Mouse (Mus musculus) WW6 (cell line): ENCODE measurements around the gene Gm20547.
"Not testable (repeated sequence)": the region's sequence is repeated elsewhere in the genome, so short reads cannot be mapped to it uniquely, and the experiment has no call there.

ENCODE experiments used
- DNase-seq: peaks from one replicate; pipeline ENCODE4 v3.0.0-alpha.2; 2013; ENCODE audit warnings: low read depth, low spot score

Gene Gm20547

DNA sequence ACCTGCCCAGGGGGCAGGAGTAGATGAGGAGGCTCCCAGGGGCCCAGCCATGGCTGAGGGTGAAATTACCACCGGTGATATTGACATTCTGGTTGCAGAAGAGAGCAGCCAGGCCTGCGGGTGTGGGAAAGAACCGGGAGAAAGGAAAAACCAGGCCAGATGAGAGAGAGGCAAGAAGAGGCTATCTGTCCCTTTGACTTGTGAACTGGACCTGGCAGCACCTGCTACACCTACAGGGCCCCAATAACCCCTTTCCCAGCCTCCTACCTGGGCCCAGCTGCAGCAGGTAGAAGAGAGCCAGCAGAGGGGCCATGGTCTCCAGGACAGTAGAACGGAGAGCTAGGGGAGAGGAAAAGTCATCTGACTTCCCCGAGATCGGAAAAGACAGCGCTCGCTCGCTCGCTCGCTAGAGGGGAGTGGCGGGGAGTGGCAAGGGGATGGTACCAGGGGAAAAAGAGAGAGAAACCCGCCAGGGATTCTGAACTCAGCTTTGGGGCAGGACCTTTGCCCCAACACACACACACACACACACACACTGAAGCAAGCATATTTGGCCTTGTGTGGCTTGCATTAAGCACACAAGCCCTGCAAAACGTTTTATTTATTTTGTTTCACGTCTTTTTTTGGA is at the start of gene Gm20547:
TSS of gene Gm20547 (minus strand) at position 360 of the 628 bp plus-strand sequence.
- no peak for DNase-seq

DNA sequence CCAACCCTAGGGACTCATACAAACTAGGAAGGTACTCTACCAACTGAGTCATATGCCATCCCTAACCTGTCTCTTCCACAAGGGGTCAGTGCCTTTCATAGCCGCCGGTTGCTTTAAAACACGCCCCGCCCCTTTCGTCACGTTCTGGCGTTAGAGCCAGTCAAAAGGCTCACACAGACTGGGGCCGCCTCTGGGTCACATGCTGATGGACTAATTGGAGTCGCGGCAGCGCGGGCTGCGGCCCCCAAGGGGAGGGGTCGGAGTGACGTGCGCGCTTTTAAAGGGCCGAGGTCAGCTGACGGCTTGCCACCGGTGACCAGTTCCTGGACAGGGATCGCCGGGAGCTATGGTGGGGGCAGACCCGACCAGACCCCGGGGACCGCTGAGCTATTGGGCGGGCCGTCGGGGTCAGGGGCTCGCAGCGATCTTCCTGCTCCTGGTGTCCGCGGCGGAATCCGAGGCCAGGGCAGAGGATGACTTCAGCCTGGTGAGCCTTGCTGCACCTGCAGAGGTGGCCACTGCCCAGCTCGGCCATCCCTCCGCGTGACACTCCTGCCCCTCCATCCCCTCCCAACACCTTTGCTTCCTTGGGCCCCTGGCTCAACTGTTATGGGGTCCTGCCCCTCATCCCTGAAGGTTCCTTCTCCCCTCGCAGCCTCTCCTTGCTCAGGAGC is 49.4 kb upstream of the Gm20547 start, which contains the start of gene Neu1:
TSS of gene Neu1 (plus strand) at position 193 of the 674 bp plus-strand sequence.
- DNase-seq: peak; percentile 92

DNA sequence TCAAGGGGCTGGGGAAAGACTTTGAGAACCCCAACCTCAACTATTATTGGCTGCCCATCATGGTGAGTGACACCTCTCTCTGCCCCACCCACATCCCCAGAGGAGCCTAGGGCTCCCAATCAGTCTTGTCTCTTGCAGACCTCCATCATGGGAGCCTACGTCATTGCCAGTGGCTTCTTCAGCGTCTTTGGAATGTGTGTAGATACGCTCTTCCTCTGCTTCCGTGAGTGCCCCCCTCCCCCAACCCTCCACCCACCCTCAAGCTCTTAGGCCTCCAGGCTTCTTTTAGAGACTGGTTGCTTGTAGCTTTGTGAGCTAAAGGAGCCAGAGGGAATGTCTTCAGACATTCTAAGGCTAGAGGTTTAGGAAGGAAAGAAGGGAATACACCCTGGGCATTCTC is 47.0 kb upstream of the Gm20547 start:
- DNase-seq: no peak

DNA sequence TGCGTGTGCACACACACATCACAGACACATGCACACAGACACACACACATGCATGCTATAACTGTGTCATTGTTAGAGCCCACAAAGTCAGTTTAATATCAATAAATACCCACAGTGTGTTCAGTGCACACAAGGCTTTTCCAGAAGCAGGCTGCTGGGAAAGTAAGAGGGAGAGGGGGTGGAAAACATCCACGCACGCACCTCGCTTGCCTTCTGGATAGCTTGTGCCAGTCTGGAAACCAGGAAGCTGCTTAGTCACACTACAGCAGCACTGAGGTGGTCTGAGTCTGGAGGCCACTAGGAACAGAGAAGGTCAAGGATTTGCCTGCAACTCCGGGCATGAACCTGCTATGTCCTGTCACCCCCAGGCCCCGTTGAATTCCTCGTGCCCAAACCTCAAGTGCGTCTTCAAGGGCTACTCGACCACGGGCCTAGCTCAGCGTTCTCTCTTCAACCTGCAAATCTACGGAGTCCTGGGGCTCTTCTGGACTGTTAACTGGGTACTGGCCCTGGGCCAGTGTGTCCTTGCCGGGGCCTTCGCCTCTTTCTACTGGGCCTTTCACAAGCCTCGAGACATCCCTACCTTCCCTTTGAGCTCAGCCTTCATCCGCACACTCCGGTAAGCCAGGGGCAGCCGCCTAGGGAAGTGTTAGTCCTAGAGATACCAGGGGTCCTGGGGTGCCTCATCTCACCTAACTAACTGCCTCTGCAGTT is 45.6 kb upstream of the Gm20547 start:
- no peak for DNase-seq

DNA sequence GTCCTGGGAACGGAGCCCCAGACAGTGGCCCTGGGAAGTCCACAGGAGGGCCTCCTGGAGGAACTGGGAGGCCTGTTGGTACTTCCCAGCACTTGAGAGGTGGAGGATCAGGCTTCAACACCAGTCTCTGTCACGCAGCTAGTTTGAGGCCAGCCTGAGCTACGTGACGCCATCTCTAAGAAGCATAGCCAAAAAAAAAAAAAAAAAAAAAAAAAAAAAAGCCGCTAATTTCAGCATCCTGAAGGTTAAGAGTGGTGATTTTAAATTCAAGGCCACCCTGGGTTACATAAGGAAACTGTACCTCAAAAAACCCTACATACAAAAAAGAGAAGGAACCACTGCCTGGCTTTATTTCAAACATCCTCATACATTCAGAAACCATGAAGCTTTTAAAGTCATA is 42.4 kb upstream of the Gm20547 start:
- DNase-seq: no peak

DNA sequence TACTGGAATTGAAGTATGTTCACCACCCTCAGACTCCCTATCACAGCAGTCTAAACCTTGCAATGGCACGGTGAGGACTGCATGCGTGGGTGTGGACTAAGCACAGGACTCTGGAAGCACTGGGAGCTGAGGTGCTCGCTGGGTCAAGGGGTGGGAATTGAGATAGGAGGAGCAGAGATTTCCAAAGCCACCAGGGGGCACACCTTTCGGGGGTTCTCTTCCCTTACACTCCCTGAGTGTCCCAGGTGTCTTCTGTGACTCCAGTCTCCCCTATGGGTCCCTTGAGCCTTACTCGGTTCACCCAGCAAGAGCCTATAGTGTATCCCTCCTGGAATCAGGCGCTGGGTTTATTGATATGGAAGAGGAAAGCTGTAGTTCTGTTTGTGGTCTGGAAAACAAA is 41.1 kb upstream of the Gm20547 start:
- no peak for DNase-seq

DNA sequence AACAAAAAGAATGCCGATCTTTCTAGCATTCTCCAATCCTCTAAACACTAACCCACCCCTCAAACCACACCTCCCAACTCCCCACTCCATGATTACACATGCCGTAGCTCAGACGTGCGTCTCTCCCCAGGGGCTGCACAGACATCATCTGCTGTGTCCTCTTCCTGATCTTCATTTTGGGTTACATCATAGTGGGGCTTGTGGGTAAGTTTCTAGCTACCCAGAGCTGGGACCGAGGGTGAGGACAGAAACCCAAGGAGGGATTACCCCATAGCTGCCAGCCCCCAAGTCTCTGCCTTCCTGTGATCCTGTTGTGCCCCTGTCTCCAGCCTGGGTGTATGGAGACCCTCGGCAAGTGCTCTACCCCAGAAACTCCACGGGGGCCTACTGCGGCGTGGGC is 35.3 kb upstream of the Gm20547 start:
- no peak for DNase-seq

DNA sequence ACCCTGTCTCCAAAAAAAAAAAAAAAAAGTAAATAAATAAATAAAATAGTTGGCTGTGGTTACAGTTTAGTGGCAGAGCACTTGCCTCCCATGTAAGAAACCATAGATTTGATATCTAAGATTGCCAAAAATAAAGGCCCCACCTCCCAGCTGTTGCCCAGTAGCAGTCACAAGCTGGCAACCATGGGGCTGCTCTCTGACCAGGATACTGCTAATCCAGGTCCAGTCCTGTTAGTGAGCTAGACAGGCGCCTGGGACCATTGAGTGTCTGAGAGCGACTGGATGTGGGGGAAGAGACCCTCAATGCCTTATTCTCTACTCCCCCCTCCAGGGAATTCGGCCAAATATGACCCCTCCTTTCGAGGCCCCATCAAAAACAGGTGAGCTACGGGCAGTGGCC is 34.5 kb upstream of the Gm20547 start:
- DNase-seq: no peak

DNA sequence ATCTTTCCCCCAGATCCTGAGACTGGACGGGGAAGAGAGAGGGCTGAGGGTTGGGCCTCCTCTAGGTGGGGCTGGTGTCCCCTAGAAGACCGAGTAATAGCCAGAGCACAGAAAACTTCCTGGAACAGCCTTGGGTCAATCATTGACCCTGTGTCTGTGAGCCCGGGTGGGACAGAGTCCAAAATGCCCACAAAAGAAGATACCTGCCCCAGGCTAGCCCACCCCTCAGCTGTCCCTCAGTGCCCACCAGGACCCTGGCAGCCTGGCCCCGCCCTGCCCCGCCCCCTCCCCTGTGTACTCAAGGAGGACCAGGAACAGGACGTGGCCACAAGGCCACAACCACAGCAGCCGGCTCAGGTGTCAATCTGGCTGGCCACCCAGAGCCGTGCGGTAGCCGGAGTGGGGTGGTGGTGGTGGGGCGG is 33.6 kb upstream of the Gm20547 start:
- DNase-seq: no peak

DNA sequence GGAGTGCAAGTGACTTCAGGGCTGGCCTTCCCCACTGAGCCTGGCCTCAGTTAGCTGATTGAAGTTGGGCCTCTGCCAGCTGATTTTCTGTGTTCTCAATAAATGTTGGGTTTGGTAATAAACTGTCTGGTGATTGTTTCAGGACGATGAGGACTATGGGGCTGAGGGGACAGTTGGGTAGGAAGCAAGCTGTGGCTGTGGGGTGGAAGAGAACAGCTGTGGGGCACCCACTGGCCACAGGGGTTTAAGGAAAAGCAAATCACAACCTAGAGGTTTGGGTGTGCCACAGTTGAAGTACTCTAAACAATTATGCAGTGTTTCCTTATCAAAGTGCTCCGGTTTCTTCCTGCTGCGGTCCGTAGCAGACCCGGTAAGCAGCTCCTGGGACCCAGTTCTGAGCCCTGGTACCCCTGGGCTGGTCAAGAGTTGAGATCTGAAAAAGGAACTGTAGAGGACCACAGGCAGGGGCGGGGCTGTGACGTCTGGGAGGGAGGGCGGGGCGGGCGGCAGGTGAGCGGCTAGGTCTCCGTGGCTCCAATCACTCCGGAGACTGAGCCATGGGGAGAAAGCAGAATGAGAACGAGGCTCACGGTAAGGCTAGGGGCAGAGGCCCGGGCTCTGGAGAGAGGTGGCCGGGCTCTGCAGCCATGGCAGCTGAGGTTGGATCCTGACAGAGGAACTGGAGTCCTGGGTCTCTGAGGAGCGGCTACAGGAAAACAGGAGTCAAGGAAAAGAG is 32.3 kb upstream of the Gm20547 start, which contains the start of gene Slc44a4:
TSS of gene Slc44a4 (plus strand) at position 537 of the 736 bp plus-strand sequence.
- DNase-seq: no peak

DNA sequence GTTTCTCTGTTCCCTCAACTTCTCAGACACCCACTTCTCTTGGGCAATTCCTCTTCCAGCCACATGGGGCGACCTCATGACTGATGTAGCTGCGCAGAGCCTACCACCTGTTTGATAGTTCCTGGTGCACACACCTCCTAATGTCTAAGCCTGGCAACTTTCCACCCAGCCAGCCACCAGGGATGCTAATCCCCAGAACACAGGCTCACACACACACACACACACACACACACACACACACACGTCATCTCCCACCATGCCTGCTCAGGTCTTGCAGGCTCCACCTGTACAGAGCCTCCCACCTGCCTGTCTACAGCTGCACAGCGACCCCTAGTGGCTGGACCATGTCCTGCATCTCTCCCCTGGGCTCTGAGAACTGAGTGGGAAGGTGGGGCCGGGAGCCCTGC is 30.1 kb upstream of the Gm20547 start:
- no peak for DNase-seq

DNA sequence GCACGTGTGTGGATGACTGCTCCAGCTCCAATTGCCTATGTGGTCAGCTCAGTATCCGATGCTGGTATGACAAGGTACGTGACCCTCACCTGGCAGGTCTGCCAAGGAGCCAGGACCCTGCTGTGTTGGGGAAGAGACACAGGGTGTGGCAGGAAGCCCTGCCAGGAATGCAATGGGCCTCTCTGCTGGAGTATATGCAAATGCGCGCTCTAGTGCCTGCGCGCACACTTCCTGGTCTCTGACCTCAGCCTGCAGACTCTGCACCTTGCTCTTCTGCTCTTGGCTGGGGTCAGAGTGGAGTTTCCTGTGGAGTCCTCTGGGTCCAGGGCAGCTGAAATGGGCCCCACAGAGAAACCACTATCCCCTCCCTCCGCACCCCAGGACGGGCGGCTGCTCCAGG is 29.1 kb upstream of the Gm20547 start:
- no peak for DNase-seq

DNA sequence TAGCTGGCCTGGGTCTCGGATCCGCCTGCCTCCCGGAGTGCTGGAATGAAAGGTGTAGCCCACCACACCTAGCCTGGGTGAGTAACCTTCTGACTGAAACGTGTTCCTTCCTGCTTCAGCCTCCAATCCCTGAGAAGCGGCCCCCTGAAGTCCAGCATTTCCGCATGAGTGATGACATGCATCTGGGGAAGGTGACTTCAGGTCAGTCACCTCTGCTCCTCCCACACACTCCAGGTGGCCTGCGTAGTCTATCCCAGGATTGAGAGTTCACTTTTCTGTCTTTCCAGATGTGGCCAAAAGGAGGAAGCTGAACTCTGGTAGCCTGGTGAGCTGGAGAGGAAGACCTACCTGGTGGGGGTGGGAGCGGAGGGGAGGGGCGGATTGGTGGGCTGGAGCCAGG is 21.1 kb upstream of the Gm20547 start:
- DNase-seq: no peak

DNA sequence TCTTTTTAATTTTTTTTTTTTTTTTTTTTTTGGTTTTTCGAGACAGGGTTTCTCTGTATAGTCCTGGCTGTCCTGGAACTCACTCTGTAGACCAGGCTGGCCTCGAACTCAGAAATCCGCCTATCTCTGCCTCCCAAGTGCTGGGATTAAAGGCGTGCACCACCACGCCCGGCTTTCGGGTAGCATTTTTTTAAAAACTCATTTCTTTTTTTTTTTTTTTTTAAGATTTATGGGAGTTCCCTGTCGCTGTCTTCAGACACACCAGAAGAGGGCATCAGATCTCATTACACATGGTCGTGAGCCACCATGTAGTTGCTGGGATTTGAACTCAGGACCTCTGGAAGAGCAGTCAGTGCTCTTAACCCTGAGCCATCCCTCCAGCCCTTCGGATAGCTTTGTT is 20.1 kb upstream of the Gm20547 start:
- DNase-seq: not testable (repeated sequence)

DNA sequence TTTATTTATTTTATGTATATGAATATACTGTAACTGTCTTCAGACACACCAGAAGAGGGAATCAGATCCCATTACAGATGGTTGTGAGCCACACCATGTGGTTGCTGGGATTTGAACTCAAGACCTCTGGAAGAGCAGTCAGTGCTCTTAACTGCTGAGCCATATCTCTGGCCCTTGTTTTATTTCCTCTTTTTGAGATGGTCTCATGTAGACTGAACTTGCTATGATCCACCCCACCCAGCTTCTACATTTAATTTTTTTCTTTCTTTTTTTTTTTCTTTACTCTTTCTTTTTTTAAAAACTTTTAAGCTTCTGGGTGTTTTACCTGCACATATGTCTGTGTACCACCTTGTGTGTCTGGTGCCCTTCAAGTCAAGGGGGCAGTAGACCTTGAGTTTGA is 19.0 kb upstream of the Gm20547 start:
- DNase-seq: not testable (repeated sequence)

DNA sequence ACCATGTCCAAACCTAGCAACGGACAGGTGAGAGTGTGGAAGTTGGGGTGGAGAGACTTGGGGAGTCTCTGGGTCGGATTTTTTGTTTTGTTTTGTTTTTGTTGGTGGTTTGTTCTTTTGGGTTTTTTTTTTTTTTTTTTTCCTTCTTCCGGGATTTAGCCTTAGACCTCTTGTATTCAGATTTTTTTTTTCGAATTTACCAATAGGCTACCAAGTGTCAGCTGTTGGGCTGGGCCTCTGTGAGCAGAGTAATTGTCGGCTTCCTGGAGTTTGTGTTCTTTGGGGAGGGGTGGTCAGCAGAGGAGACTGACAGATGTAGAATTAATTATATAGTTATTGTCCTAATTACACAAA is 18.0 kb upstream of the Gm20547 start:
- no peak for DNase-seq

DNA sequence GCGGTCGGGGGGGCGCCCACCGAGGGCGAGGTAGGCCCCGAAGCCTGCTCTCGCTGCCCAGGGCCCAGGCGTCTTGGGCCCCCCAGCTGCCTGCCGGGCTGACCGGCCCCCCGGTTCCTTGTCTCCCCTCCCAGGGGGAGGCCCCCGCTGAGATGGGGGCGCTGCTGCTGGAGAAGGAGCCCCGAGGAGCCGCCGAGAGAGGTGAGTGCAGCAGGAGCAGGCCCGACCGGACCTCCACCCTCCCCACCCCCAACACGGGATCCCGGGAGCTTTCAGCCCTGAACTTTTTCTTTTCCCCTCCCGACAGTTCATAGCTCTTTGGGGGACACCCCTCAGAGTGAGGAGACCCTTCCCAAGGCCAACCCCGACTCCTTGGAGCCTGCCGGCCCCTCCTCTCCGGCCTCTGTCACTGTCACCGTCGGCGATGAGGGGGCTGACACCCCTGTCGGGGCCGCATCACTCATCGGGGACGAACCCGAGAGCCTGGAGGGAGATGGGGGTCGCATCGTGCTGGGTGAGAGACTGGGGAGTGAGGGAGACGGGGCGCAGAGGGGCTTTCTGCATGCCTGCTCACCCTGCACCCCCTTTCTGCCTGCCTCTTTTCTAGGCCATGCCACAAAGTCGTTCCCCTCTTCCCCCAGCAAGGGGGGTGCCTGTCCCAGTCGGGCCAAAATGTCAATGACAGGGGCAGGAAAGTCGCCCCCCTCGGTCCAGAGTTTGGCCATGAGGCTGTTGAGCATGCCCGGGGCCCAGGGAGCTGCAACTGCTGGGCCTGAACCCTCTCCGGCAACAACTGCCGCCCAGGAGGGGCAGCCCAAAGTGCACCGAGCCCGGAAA is 17.4 kb upstream of the Gm20547 start:
- DNase-seq: no peak

DNA sequence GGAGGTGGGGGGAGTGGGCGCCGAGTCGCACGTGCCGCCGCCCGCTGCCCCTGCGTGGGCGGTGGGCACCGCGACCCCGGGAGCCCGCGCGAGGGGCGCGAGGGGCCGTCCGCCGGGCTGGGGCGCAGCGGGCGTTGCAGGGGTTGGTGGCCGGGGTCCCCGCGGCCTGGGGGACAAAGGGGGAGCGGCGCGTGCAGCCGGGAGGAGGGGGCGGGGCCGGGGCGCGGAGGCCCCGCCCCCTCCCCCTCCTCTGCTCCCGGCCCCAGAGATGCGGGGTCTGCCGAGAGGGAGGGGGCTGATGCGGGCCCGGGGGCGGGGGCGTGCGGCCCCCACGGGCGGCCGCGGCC is 16.8 kb upstream of the Gm20547 start:
- DNase-seq: no peak

DNA sequence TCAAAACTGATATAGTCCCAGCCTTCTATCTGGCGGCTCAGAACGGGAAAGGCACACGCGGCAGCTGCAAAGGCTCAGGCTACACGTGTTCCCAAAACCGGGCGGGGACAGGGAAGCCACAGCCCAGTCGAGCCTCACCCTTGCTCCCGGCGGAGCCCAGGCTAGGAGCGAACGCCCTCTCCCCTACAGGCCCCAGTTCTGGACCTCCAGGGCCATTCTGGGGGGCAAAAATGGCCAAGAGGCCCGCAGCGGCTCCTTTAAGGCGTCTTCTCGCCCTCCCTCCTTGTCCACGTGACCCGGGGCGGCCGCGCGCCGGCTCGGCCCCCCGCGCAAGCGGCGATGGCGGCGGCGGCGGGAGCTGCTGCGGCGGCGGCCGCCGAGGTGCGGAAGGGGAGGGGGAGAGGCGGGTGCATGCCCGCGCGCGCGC is 16.3 kb upstream of the Gm20547 start, which contains the start of the genes C2 and Ehmt2:
TSS of gene C2 (minus strand) at position 106 of the 427 bp plus-strand sequence.
TSS of gene Ehmt2 (plus strand) at position 310 of the 427 bp plus-strand sequence.
- no peak for DNase-seq

DNA sequence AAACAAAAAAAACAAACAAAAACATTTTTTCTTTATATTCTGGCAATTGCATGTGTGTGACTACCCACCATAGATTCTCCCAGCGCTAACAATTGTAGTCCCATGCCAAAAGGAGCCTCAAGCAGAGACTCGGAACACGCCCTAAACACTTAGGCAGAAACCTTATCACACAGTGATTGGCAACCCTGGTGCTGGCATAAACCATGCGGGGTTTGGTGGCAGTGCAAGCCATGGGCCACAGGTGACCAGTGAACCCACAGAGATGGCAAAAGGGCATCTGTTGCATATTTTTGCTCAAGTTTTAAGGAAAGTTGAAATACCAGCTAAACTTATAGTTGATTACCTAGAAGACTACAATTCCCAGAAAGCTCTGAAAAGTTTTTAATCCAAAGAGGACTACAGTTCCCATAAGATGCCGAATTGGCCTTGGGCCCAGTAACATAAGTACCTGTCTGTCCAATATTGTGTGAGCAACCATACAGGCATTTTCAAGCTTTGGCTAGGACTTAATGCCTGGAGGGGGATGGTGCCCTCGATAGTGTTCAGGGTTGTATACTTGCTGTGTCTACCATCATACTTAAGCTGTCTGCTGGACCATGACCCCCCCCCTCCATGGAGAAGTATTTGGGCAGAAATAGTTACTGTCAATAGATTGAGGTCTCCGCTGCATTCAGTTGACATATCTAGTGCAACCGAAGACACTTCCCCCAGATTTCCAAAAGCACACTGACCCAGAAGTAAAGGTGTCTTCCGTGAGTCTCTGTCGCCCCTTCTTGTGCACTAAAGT is 15.7 kb upstream of the Gm20547 start:
- no peak for DNase-seq
